Mouse (Mus musculus): Measurements from ENCODE around the gene Ica1l.

- TF ChIP-seq CTCF (IDR thresholded peaks at IDR 0.05; ENCODE audit: borderline replicate concordance, insufficient read depth, low read depth, low read length) (no peak), POLR2A (IDR thresholded peaks at IDR 0.05; ENCODE audit: borderline replicate concordance, insufficient read depth, low read length) (no peak)
Observed at GRCm38 (mm10) chr1:60016136-60016611, 26.8 kb downstream of the Ica1l start.
